Mouse (Mus musculus) intestine, embryonic 15.5 days (tissue): Measurements from ENCODE around the gene Entpd8. TPM values are rescaled to one million over a fixed set of nuclear protein-coding genes. Genes with fewer than 3 reads are reported as not detected.

Experiments used
- ATAC-seq: fragments of 200-750 bp; cut with Nextera tagmentation; 2 replicates; pipeline ENCODE4 v1.8.0; 2017; ENCODE audit warnings: moderate TSS enrichment, moderate library complexity
- H3K27ac ChIP-seq: fragments of 300-500 bp; sonication (generic); 2 replicates; pipeline ENCODE4 v1.5.1; 2015; ENCODE audit warnings: mild to moderate bottlenecking, inconsistent platforms
- H3K27me3 ChIP-seq: fragments of 300-500 bp; sonication (generic); replicated peaks from 2 replicates; pipeline ENCODE4 v1.6.1; 2015; ENCODE audit warnings: inconsistent platforms
- H3K36me3 ChIP-seq: fragments of 300-500 bp; sonication (generic); 2 replicates; pipeline ENCODE4 v1.6.1; 2015; ENCODE audit warnings: inconsistent platforms
- H3K4me1 ChIP-seq: fragments of 300-500 bp; sonication (generic); replicated peaks from 2 replicates; pipeline ENCODE4 v1.6.1; 2015; ENCODE audit warnings: inconsistent platforms
- H3K4me2 ChIP-seq: fragments of 300-500 bp; sonication (generic); replicated peaks from 2 replicates; pipeline ENCODE4 v1.6.1; 2015; ENCODE audit warnings: mild to moderate bottlenecking, inconsistent platforms
- H3K4me3 ChIP-seq: fragments of 300-500 bp; sonication (generic); replicated peaks from 2 replicates; pipeline ENCODE4 v1.5.1; 2015; ENCODE audit warnings: inconsistent platforms
- H3K9ac ChIP-seq: fragments of 300-500 bp; sonication (generic); 2 replicates; pipeline ENCODE4 v1.6.1; 2015; ENCODE audit warnings: inconsistent platforms
- H3K9me3 ChIP-seq: fragments of 300-500 bp; sonication (generic); 2 replicates; pipeline ENCODE4 v1.6.1; 2016; ENCODE audit warnings: inconsistent platforms
- WGBS: fragments of 180-500 bp; shearing (Covaris S2); methylation state at CpG from one replicate; pipeline ENCODE4 v1.1.7; 2015; 5-methylcytosine and 5-hydroxymethylcytosine counted together
- polyA plus RNA-seq: library from polyadenylated mRNA; unstranded; fragments of >200 nt; fragmentation: Nextera tagmentation; extraction: Ambion mirVana; gene quantifications from 2 replicates; pipeline ENCODE4 v1.2.1, GENCODE M21; 2015

The Entpd8 gene
- polyA plus RNA-seq, 1 experiment from 2014 or later, result 8.9 TPM

- H3K4me3 ChIP-seq, result no peak overlapping the region
- no peaks in the 10 kb centered on the region for H3K36me3 ChIP-seq
- no peaks in the 10 kb centered on the region for H3K9me3 ChIP-seq
- H3K4me1 ChIP-seq, result peaks cover 18% of the 10 kb centered on the region
- no peak overlapping the region for H3K9ac ChIP-seq
- 58% methylated on average over 5 of the region's 5 CpGs for WGBS
- no peaks in the 10 kb centered on the region for H3K27me3 ChIP-seq
- no peak for ATAC-seq
- no peak overlapping the region for H3K27ac ChIP-seq
- H3K4me2 ChIP-seq, result no peak overlapping the region
Measured at GRCm38 (mm10) chr2:25123527-25123926, 43.4 kb downstream of the Entpd8 start.

GRCm38 (mm10) chr2:25124411-25124810 lies 44.3 kb downstream of the Entpd8 start:
- Histone ChIP-seq H3K27ac (no peak overlapping the region), H3K4me2 (no peak overlapping the region), H3K4me1 (peaks cover 18% of the 10 kb centered on the region), H3K36me3 (no peaks in the 10 kb centered on the region), H3K9me3 (no peaks in the 10 kb centered on the region), H3K4me3 (no peak overlapping the region), H3K27me3 (no peaks in the 10 kb centered on the region), H3K9ac (no peak overlapping the region)
- ATAC-seq, result no peak
- 69% methylated on average over 3 of the region's 3 CpGs for WGBS

- Histone ChIP-seq H3K4me2 (no peak overlapping the region), H3K4me3 (no peak overlapping the region), H3K9me3 (no peaks in the 10 kb centered on the region), H3K9ac (no peak overlapping the region), H3K4me1 (peaks cover 18% of the 10 kb centered on the region), H3K36me3 (no peaks in the 10 kb centered on the region), H3K27me3 (no peaks in the 10 kb centered on the region), H3K27ac (no peak overlapping the region)
- no peak for ATAC-seq
- 87% methylated on average over 6 of the region's 6 CpGs for WGBS
Measured at GRCm38 (mm10) chr2:25125146-25125545, 45.0 kb downstream of the Entpd8 start.

- Histone ChIP-seq H3K9me3 (no peaks in the 10 kb centered on the region), H3K4me1 (peaks cover 18% of the 10 kb centered on the region), H3K27me3 (0 out of 2 replicates have a peak, but pooled peaks cover 3% of the 10 kb centered on the region), H3K9ac (peak overlapping the region; percentile 22; the same call in 1 of the 2 replicates), H3K4me3 (no peak overlapping the region), H3K27ac (peak overlapping the region; percentile 36; the same call in 1 of the 2 replicates), H3K36me3 (no peaks in the 10 kb centered on the region), H3K4me2 (no peak overlapping the region)
- 41% methylated on average over 19 of the region's 19 CpGs for WGBS
- peak; percentile 50 for ATAC-seq
Measured at GRCm38 (mm10) chr2:25126011-25127010, 46.2 kb downstream of the Entpd8 start.

DNA sequence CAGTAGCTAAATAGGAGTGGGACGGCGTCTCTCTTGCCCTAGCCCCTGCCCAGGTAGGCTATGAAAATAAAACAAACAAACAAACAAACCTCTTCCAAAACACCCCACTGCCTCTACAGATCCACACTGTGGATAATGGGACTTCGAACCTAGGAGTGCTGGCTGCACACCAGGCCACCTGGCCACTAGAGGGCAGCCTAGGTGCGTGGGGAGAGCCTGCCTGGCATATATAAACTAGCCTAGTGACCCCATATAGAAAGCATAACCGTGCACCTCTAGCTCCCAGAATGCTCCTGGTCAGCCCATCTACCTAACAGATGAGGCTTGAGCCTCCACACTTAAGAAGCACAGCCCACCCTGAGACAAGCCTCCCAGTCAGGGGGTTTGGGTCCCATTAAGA lies 47.1 kb downstream of the Entpd8 start:
- Histone ChIP-seq H3K9me3 (no peaks in the 10 kb centered on the region), H3K27ac (no peak overlapping the region), H3K27me3 (0 out of 2 replicates have a peak, but pooled peaks cover 3% of the 10 kb centered on the region), H3K36me3 (no peaks in the 10 kb centered on the region), H3K4me2 (no peak overlapping the region), H3K9ac (no peak overlapping the region), H3K4me3 (no peak overlapping the region), H3K4me1 (peaks cover 18% of the 10 kb centered on the region)
- ATAC-seq, result peak; percentile 79
- 43% methylated on average over 5 of the region's 5 CpGs for WGBS

GRCm38 (mm10) chr2:25128072-25128471 lies 48.0 kb downstream of the Entpd8 start:
- no peaks in the 10 kb centered on the region for H3K9me3 ChIP-seq
- no peak overlapping the region for H3K27ac ChIP-seq
- no peak overlapping the region for H3K9ac ChIP-seq
- ATAC-seq, result no peak
- H3K4me1 ChIP-seq, result peaks cover 17% of the 10 kb centered on the region
- no peak overlapping the region for H3K4me3 ChIP-seq
- WGBS, result 82% methylated on average over 11 of the region's 11 CpGs
- H3K36me3 ChIP-seq, result no peaks in the 10 kb centered on the region
- no peak overlapping the region for H3K4me2 ChIP-seq
- H3K27me3 ChIP-seq, result 0 out of 2 replicates have a peak, but pooled peaks cover 3% of the 10 kb centered on the region

DNA sequence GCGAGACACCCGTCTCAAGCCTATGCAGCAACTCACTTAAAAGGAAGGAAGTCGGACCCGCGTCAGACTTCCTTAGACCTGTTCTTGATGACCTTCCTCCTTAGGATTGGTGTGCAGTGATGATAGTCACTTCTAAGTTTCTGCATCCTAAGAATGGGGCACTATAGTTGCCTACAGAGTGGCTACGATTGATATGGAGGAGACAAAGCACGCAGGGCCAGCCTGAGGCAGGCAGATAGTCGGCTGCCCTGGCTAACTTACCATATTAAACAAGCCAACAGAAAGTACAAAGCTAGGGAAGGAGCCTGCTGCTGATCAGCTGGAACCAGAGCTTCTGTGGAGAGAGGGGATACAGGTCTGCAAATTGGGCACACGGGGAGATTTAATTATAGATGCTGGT lies 51.5 kb downstream of the Entpd8 start:
- WGBS, result 78% methylated on average over 9 of the region's 9 CpGs
- no peak overlapping the region for H3K4me2 ChIP-seq
- ATAC-seq, result no peak
- H3K9me3 ChIP-seq, result no peaks in the 10 kb centered on the region
- no peaks in the 10 kb centered on the region for H3K36me3 ChIP-seq
- H3K4me1 ChIP-seq, result peaks cover 2% of the 10 kb centered on the region; the same call in 1 of the 2 replicates
- no peak overlapping the region for H3K9ac ChIP-seq
- H3K27me3 ChIP-seq, result 0 out of 2 replicates have a peak, but pooled peaks cover 3% of the 10 kb centered on the region
- no peak overlapping the region for H3K27ac ChIP-seq
- H3K4me3 ChIP-seq, result no peak overlapping the region

Other genes starting within 250 kb of the Entpd8 start
- 71.7 and 72.4 TPM in 2 replicates for gene Ehmt1, start 160.7 kb upstream of the Entpd8 start, polyA plus RNA-seq
- gene Arrdc1, start 145.1 kb upstream of the Entpd8 start, polyA plus RNA-seq, result 79.2 and 90.8 TPM in 2 replicates
- 13.8 and 16.5 TPM in 2 replicates for gene Zmynd19, start 130.5 kb upstream of the Entpd8 start, polyA plus RNA-seq
- gene Dph7, start 117.9 kb upstream of the Entpd8 start, polyA plus RNA-seq, result 21.8 and 24.0 TPM in 2 replicates
- gene Mrpl41, start 105.2 kb upstream of the Entpd8 start, polyA plus RNA-seq, result 136 and 141 TPM in 2 replicates
- gene Pnpla7, start 104.3 kb upstream of the Entpd8 start, polyA plus RNA-seq, result 7.7 and 8.5 TPM in 2 replicates
- 48.8 and 50.6 TPM in 2 replicates for gene Nsmf, start 25.9 kb upstream of the Entpd8 start, polyA plus RNA-seq
- gene Noxa1, start 14.8 kb downstream of the Entpd8 start, polyA plus RNA-seq, result 5.6 and 10.0 TPM in 2 replicates
- 14.3 and 19.3 TPM in 2 replicates for gene Nrarp, start 100.5 kb downstream of the Entpd8 start, polyA plus RNA-seq
- gene Tor4a, start 116.6 kb downstream of the Entpd8 start, polyA plus RNA-seq, result 16.4 and 18.5 TPM in 2 replicates
- 94.8 and 106 TPM in 2 replicates for gene Nelfb, start 131.2 kb downstream of the Entpd8 start, polyA plus RNA-seq
- not detected in 2 replicates for gene Stpg3, start 134.3 kb downstream of the Entpd8 start, polyA plus RNA-seq
- not detected in 2 replicates for gene Fam166a, start 138.4 kb downstream of the Entpd8 start, polyA plus RNA-seq
- 600 and 657 TPM in 2 replicates for gene Tubb4b, start 144.4 kb downstream of the Entpd8 start, polyA plus RNA-seq
- gene Slc34a3, start 154.1 kb downstream of the Entpd8 start, polyA plus RNA-seq, result 5.0 and 5.6 TPM in 2 replicates
- gene Rnf224, start 156.5 kb downstream of the Entpd8 start, polyA plus RNA-seq, result 0.14 and 0.29 TPM in 2 replicates
- 19.0 and 24.8 TPM in 2 replicates for gene Rnf208, start 162.0 kb downstream of the Entpd8 start, polyA plus RNA-seq
- gene Cysrt1, start 162.1 kb downstream of the Entpd8 start, polyA plus RNA-seq, result 1.4 and 2.3 TPM in 2 replicates
- 4.3 and 5.5 TPM in 2 replicates for gene AL732309.1, start 166.6 kb downstream of the Entpd8 start, polyA plus RNA-seq
- 22.8 and 23.2 TPM in 2 replicates for gene Tmem203, start 175.1 kb downstream of the Entpd8 start, polyA plus RNA-seq
- gene Tprn, start 182.3 kb downstream of the Entpd8 start, polyA plus RNA-seq, result 20.7 and 23.6 TPM in 2 replicates
- 200 and 212 TPM in 2 replicates for gene Ssna1, start 192.1 kb downstream of the Entpd8 start, polyA plus RNA-seq
- gene Anapc2, start 192.2 kb downstream of the Entpd8 start, polyA plus RNA-seq, result 95.8 and 103 TPM in 2 replicates
- gene Tmem210, start 207.8 kb downstream of the Entpd8 start, polyA plus RNA-seq, result not detected in 2 replicates
- gene Lrrc26, start 209.6 kb downstream of the Entpd8 start, polyA plus RNA-seq, result 0.43 and 1.8 TPM in 2 replicates
- 1.4 TPM in 2 replicates for gene Grin1, start 238.9 kb downstream of the Entpd8 start, polyA plus RNA-seq